Comparison of ENCODE assay signal across 25 mouse cellular contexts in genomic region chr17:17839276-17839675, GRCm38 (mm10). TPM values are rescaled to one million over a fixed set of nuclear protein-coding genes. Genes with fewer than 3 reads are reported as not detected.
DNase-seq lines count a peak whose midpoint lies in the region; ATAC-seq and TF ChIP-seq lines count a peak whose summit lies in the region.
"Had no signal": no experiment of that assay in that cellular context is flagged by ENCODE, and none has a peak within 500 bp of the region (broad histone marks: within the 10 kb centered on the region; RNA-seq: fewer than 3 reads in every experiment).

No protein-coding gene starts in this region.

- no peak overlapping the region for H3K9ac ChIP-seq in intestine, postnatal 0 days (ENCODE audit: low read depth, low read length)
- no peak overlapping the region for H3K9ac ChIP-seq in intestine, embryonic 15.5 days
- no peak overlapping the region; the same call in 1 of the 2 replicates for H3K9ac ChIP-seq in MEL (ENCODE audit: control insufficient read depth, low read depth, low read length, poor library complexity, severe bottlenecking)

- peak overlapping the region; percentile 71; the same call in 1 of the 2 replicates for H3K4me2 ChIP-seq in intestine, postnatal 0 days (replicated peaks; ENCODE audit: low read depth)
- H3K4me2 ChIP-seq in intestine, embryonic 15.5 days (replicated peaks), result no peak overlapping the region; the same call in 1 of the 2 replicates

- H3K36me3 ChIP-seq in intestine, postnatal 0 days (ENCODE audit: control insufficient read depth, insufficient read depth), result peaks cover 6% of the 10 kb centered on the region
- H3K36me3 ChIP-seq in intestine, embryonic 15.5 days, result 0 out of 2 replicates have a peak, but pooled peaks cover 7% of the 10 kb centered on the region
- peaks cover 0 to 7% of the 10 kb centered on the region in 2 experiments; a peak in 2 of 4 replicates for H3K36me3 ChIP-seq in MEL (ENCODE audit: control insufficient read depth in 1 of 2, insufficient read depth in 2 of 2, low read length in 2 of 2)

- H3K27me3 ChIP-seq in intestine, postnatal 0 days (replicated peaks; ENCODE audit: control insufficient read depth, insufficient read depth, low read length), result no peaks in the 10 kb centered on the region
- no peaks in the 10 kb centered on the region for H3K27me3 ChIP-seq in intestine, embryonic 15.5 days (replicated peaks)
- H3K27me3 ChIP-seq in MEL (ENCODE audit: control insufficient read depth in 1 of 2, insufficient read depth in 2 of 2, low read length in 2 of 2), result no peaks in the 10 kb centered on the region
- H3K27me3 ChIP-seq: heart, embryonic 13.5 days; neural tube, embryonic 12.5 days had no signal

- WGBS in intestine, postnatal 0 days, result 93% methylated on average over 2 of the region's 2 CpGs
- 95% methylated on average over 2 of the region's 2 CpGs for WGBS in intestine, embryonic 15.5 days

- peak; percentile 35 for DNase-seq in cerebellum, adult 9-10 months
- no peak for DNase-seq in cerebellum, adult 11-12 months
- peak; percentile 57 for DNase-seq in MEL (ENCODE audit: low read depth, low spot score)
- DNase-seq in adrenal gland, postnatal 25 days, result no peak
- no peak for DNase-seq in left cerebral cortex, adult 8-10 months (ENCODE audit: low spot score in 2 of 2)
- DNase-seq: adrenal gland, postnatal 14 days; cerebellum, adult 18-20 months; embryo, embryonic 11 days; gastrocnemius, postnatal 25 days; kidney, adult 11 months; kidney, postnatal 25 days; lung, adult 18-20 months; retina, postnatal 1 day; spleen, adult 18-20 months had no signal

- H3K27ac ChIP-seq in intestine, postnatal 0 days (ENCODE audit: low read depth, low read length), result no peak overlapping the region
- no peak overlapping the region for H3K27ac ChIP-seq in intestine, embryonic 15.5 days
- H3K27ac ChIP-seq in MEL (ENCODE audit: control insufficient read depth, low read depth, low read length), result no peak overlapping the region

- no peak overlapping the region for H3K4me3 ChIP-seq in intestine, postnatal 0 days (ENCODE audit: low read depth, low read length)
- no peak overlapping the region for H3K4me3 ChIP-seq in intestine, embryonic 15.5 days (replicated peaks)
- H3K4me3 ChIP-seq in MEL (ENCODE audit: control insufficient read depth in 1 of 2, insufficient read depth in 1 of 2, low read depth in 2 of 2, low read length in 2 of 2), result peak overlapping the region in 1 of 2 experiments; percentile 87; a peak in 3 of 4 replicates

- TF ChIP-seq POLR2A in MEL (IDR thresholded peaks at IDR 0.05; ENCODE audit: control insufficient read depth in 1 of 2, insufficient read depth in 1 of 2, low read depth in 1 of 2, low read length in 2 of 2, poor library complexity in 1 of 2), result no peak

- TF ChIP-seq RAD21 in MEL (IDR thresholded peaks at IDR 0.05; ENCODE audit: low read depth, low read length), result no peak

- peaks cover 6% of the 10 kb centered on the region for H3K79me2 ChIP-seq in MEL (ENCODE audit: control insufficient read depth, insufficient read depth, low read length, poor library complexity)

- TF ChIP-seq CTCF in intestine, postnatal 0 days (IDR thresholded peaks at IDR 0.05; ENCODE audit: low read depth), result no peak
- no peak for TF ChIP-seq CTCF in MEL (IDR thresholded peaks at IDR 0.05 in 2 of 3, conservative IDR thresholded peaks at IDR 0.05 in 1 of 3; ENCODE audit: control insufficient read depth in 1 of 3, insufficient read depth in 1 of 3, low read depth in 2 of 3, low read length in 3 of 3, poor library complexity in 1 of 3, severe bottlenecking in 1 of 3)

- no peaks in the 10 kb centered on the region; the same call in 1 of the 2 replicates for H3K4me1 ChIP-seq in intestine, postnatal 0 days (replicated peaks; ENCODE audit: control insufficient read depth, insufficient read depth, low read length)
- H3K4me1 ChIP-seq in intestine, embryonic 15.5 days (replicated peaks), result peaks cover 22% of the 10 kb centered on the region
- H3K4me1 ChIP-seq in MEL (ENCODE audit: control insufficient read depth in 1 of 2, insufficient read depth in 2 of 2, low read length in 2 of 2), result 0 out of 4 replicates have a peak, but pooled peaks cover 0 to 4% of the 10 kb centered on the region in 2 experiments

- ATAC-seq in intestine, postnatal 0 days, result no peak
- ATAC-seq in intestine, embryonic 15.5 days, result no peak
- peak; percentile 20 for ATAC-seq in megakaryocyte, adult 5-6 weeks (ENCODE audit: poor library complexity, severe bottlenecking)

- no peak for TF ChIP-seq EP300 in MEL (IDR thresholded peaks at IDR 0.05; ENCODE audit: low read depth in 1 of 2, low read length in 2 of 2)

- H3K9me3 ChIP-seq in intestine, postnatal 0 days (ENCODE audit: control insufficient read depth), result no peaks in the 10 kb centered on the region
- H3K9me3 ChIP-seq in intestine, embryonic 15.5 days, result no peaks in the 10 kb centered on the region
- H3K9me3 ChIP-seq in MEL (replicated peaks; ENCODE audit: insufficient read depth, low read length), result no peaks in the 10 kb centered on the region
- H3K9me3 ChIP-seq: heart, embryonic 13.5 days; neural tube, embryonic 12.5 days had no signal

TF ChIP-seq in MEL, 35 proteins besides CTCF, POLR2A, EP300 and RAD21 (continues in another document):
- TF ChIP-seq TCF12 (IDR thresholded peaks at IDR 0.05; ENCODE audit: low read depth, low read length) (no peak), MYB (IDR thresholded peaks at IDR 0.05; ENCODE audit: low read depth, low read length) (no peak), ZNF384 (IDR thresholded peaks at IDR 0.05; ENCODE audit: low read depth, low read length) (no peak), ZKSCAN1 (IDR thresholded peaks at IDR 0.05; ENCODE audit: low read depth, low read length) (no peak), NRF1 (IDR thresholded peaks at IDR 0.05; ENCODE audit: insufficient read depth, low read depth, low read length, poor library complexity, severe bottlenecking) (no peak), MAX (IDR thresholded peaks at IDR 0.05; ENCODE audit: low read length) (no peak), HCFC1 (IDR thresholded peaks at IDR 0.05; ENCODE audit: low read depth, low read length) (no peak), POLR2AphosphoS5 (IDR thresholded peaks at IDR 0.05; ENCODE audit: borderline replicate concordance, low read depth, low read length) (no peak), POLR2AphosphoS2 (IDR thresholded peaks at IDR 0.05; ENCODE audit: low read length) (no peak), USF1 (IDR thresholded peaks at IDR 0.05; ENCODE audit: low read depth, low read length) (no peak)

RNA-seq across cellular contexts. Expression of gene Spaca6, which starts 12.3 kb away (rescaled TPM):
- polyA plus RNA-seq in intestine, postnatal 0 days (2015; fragmentation: Nextera tagmentation; extraction: Ambion mirVana), result 4.3 and 5.0 TPM in 2 replicates
- 18.7 and 23.7 TPM in 2 replicates for polyA plus RNA-seq in intestine, embryonic 15.5 days (2015; fragmentation: Nextera tagmentation; extraction: Ambion mirVana)
- 1.0 and 1.6 TPM in 2 replicates for total RNA-seq in MEL (2012; rRNA removed)
- 1 to 10 TPM in 1 of 2 experiments, not detected in 1; 6.4 TPM for polyA plus RNA-seq in MEL (2012; ENCODE audit: insufficient read depth in 1 of 2, insufficient read length in 2 of 2, low read depth in 1 of 2, low replicate concordance in 2 of 2, missing spikeins in 1 of 2)
- total RNA-seq in megakaryocyte, adult 5-6 weeks (2015), result 7.5 and 10.1 TPM in 2 replicates
- total RNA-seq in megakaryocyte, adult 5-6 weeks (2017), result 1.9 TPM in 1 of 2 replicates, not detected in the other
- 82.8 and 108 TPM in 2 replicates for total RNA-seq in adrenal gland, postnatal 25 days (2021)
- 10 to 100 TPM; 70.6 to 89.4 (median 76.6) TPM for total RNA-seq in left cerebral cortex, adult 8-10 months (2022)

RNA-seq across cellular contexts. Expression of gene Has1, which starts 15.7 kb away (rescaled TPM):
- 0.65 and 0.66 TPM in 2 replicates for polyA plus RNA-seq in intestine, postnatal 0 days (2015; fragmentation: Nextera tagmentation; extraction: Ambion mirVana)
- 0.57 and 0.83 TPM in 2 replicates for polyA plus RNA-seq in intestine, embryonic 15.5 days (2015; fragmentation: Nextera tagmentation; extraction: Ambion mirVana)
- not detected in 2 replicates for total RNA-seq in MEL (2012; rRNA removed)
- under 1 TPM in 1 of 2 experiments, not detected in 1; 0.13 TPM for polyA plus RNA-seq in MEL (2012; ENCODE audit: insufficient read depth in 1 of 2, insufficient read length in 2 of 2, low read depth in 1 of 2, low replicate concordance in 2 of 2, missing spikeins in 1 of 2)
- total RNA-seq in megakaryocyte, adult 5-6 weeks (2015), result not detected in 2 replicates
- total RNA-seq in megakaryocyte, adult 5-6 weeks (2017), result not detected in 2 replicates
- total RNA-seq in adrenal gland, postnatal 25 days (2021), result not detected in 2 replicates
- total RNA-seq in left cerebral cortex, adult 8-10 months (2022), result 1 to 10 TPM in 2 of 4 experiments, under 1 TPM in 2; 0.74 to 1.6 (median 1.00) TPM
- total RNA-seq: adrenal gland, postnatal 14 days; megakaryocyte progenitor cell, adult 5-6 weeks had no signal
- polyA plus RNA-seq: testis, adult 2 months had no signal

RNA-seq across cellular contexts. Expression of gene Fpr1, which starts 44.5 kb away (rescaled TPM):
- 0.26 and 0.37 TPM in 2 replicates for polyA plus RNA-seq in intestine, postnatal 0 days (2015; fragmentation: Nextera tagmentation; extraction: Ambion mirVana)
- 0.28 and 0.40 TPM in 2 replicates for polyA plus RNA-seq in intestine, embryonic 15.5 days (2015; fragmentation: Nextera tagmentation; extraction: Ambion mirVana)
- not detected in 2 replicates for total RNA-seq in MEL (2012; rRNA removed)
- not detected for polyA plus RNA-seq in MEL (2012; ENCODE audit: insufficient read depth in 1 of 2, insufficient read length in 2 of 2, low read depth in 1 of 2, low replicate concordance in 2 of 2, missing spikeins in 1 of 2)
- 65.4 and 74.3 TPM in 2 replicates for total RNA-seq in megakaryocyte, adult 5-6 weeks (2015)
- total RNA-seq in megakaryocyte, adult 5-6 weeks (2017), result 53.9 and 57.5 TPM in 2 replicates
- total RNA-seq in adrenal gland, postnatal 25 days (2021), result 0.24 TPM in 1 of 2 replicates, not detected in the other
- not detected for total RNA-seq in left cerebral cortex, adult 8-10 months (2022)
- total RNA-seq: ES-E14; gastrocnemius, postnatal 25 days; layer of hippocampus, postnatal 10 days; left cerebral cortex, postnatal 36 days had no signal
- polyA plus RNA-seq: forebrain, embryonic 16.5 days; neural tube, embryonic 12.5 days; testis, adult 2 months had no signal

RNA-seq across cellular contexts. Expression of gene Fpr2, which starts 48.3 kb away (rescaled TPM):
- 0.17 TPM in 1 of 2 replicates, not detected in the other for polyA plus RNA-seq in intestine, postnatal 0 days (2015; fragmentation: Nextera tagmentation; extraction: Ambion mirVana)
- polyA plus RNA-seq in intestine, embryonic 15.5 days (2015; fragmentation: Nextera tagmentation; extraction: Ambion mirVana), result 0.33 and 0.53 TPM in 2 replicates
- not detected in 2 replicates for total RNA-seq in MEL (2012; rRNA removed)
- not detected for polyA plus RNA-seq in MEL (2012; ENCODE audit: insufficient read depth in 1 of 2, insufficient read length in 2 of 2, low read depth in 1 of 2, low replicate concordance in 2 of 2, missing spikeins in 1 of 2)
- total RNA-seq in megakaryocyte, adult 5-6 weeks (2015), result 335 and 343 TPM in 2 replicates
- 80.8 and 91.0 TPM in 2 replicates for total RNA-seq in megakaryocyte, adult 5-6 weeks (2017)
- not detected in 2 replicates for total RNA-seq in adrenal gland, postnatal 25 days (2021)
- total RNA-seq in left cerebral cortex, adult 8-10 months (2022), result not detected
- total RNA-seq: adrenal gland, postnatal 14 days; ES-E14; gastrocnemius, postnatal 25 days; left cerebral cortex, postnatal 36 days had no signal
- polyA plus RNA-seq: forebrain, embryonic 16.5 days; heart, embryonic 13.5 days; neural tube, embryonic 12.5 days; testis, adult 2 months had no signal

RNA-seq across cellular contexts. Expression of gene Fpr3, which starts 48.4 kb away (rescaled TPM):
- not detected in 2 replicates for polyA plus RNA-seq in intestine, postnatal 0 days (2015; fragmentation: Nextera tagmentation; extraction: Ambion mirVana)
- polyA plus RNA-seq in intestine, embryonic 15.5 days (2015; fragmentation: Nextera tagmentation; extraction: Ambion mirVana), result not detected in 2 replicates
- not detected in 2 replicates for total RNA-seq in MEL (2012; rRNA removed)
- not detected for polyA plus RNA-seq in MEL (2012; ENCODE audit: insufficient read depth in 1 of 2, insufficient read length in 2 of 2, low read depth in 1 of 2, low replicate concordance in 2 of 2, missing spikeins in 1 of 2)
- not detected in 2 replicates for total RNA-seq in megakaryocyte, adult 5-6 weeks (2015)
- not detected in 2 replicates for total RNA-seq in megakaryocyte, adult 5-6 weeks (2017)
- not detected in 2 replicates for total RNA-seq in adrenal gland, postnatal 25 days (2021)
- not detected for total RNA-seq in left cerebral cortex, adult 8-10 months (2022)
- total RNA-seq: adrenal gland, postnatal 14 days; ES-E14; gastrocnemius, postnatal 25 days; layer of hippocampus, postnatal 10 days; left cerebral cortex, postnatal 36 days; megakaryocyte progenitor cell, adult 5-6 weeks had no signal
- polyA plus RNA-seq: forebrain, embryonic 16.5 days; heart, embryonic 13.5 days; neural tube, embryonic 12.5 days; testis, adult 2 months had no signal

Comparison
In these comparisons a context has a peak if more than half of its experiments do, and no peak if none do; other contexts are left out.
1. DNase-seq: peak in cerebellum, adult 9-10 months (single experiment) and MEL (single experiment); none in cerebellum, adult 11-12 months (single experiment), adrenal gland, postnatal 25 days (single experiment) and left cerebral cortex, adult 8-10 months (0 of 2).
2. RNA of gene Fpr1, which starts 44.5 kb away (total RNA-seq): 53.9 to 74.3 TPM in megakaryocyte, adult 5-6 weeks; 0.24 TPM in adrenal gland, postnatal 25 days, not detected in MEL and not detected in left cerebral cortex, adult 8-10 months; every median in the first group is over 10 times any median in the second.